Mouse (Mus musculus) left cerebral cortex, adult 2 months (tissue): ENCODE measurements at regions not wholly inside any gene's neighbourhood (a gene's known extent, or its start where the extent isn't known, plus 50 kb on each side); places are given as distances from the start of the nearest gene placed in this dataset.

Source experiments
- DNase-seq, 2 experiments: peaks; one replicate each; pipeline ENCODE4 v3.0.0; 2021 to 2022; ENCODE audit warnings: low spot score in 2 of 2, mixed read lengths in 1 of 2; ENCODE audit errors: extremely low spot score in 1 of 2
- H3K27ac ChIP-seq: fragments of 200-600 bp; 2 replicates; pipeline ENCODE4 v1.8.1; 2022
- H3K4me3 ChIP-seq: fragments of 200-600 bp; 2 replicates; pipeline ENCODE4 v1.8.1; 2022
- CTCF ChIP-seq: fragments of 200-600 bp; IDR thresholded peaks from 2 replicates; pipeline ENCODE4 v1.8.1; 2022; ENCODE audit warnings: antibody characterized with exemption, mild to moderate bottlenecking, moderate library complexity
- intact Hi-C: fragments of 180-260 bp; cut with DNase I; formaldehyde crosslinking; loops from one replicate; pipeline ENCODE4 v1.15.1; 2025

DNA sequence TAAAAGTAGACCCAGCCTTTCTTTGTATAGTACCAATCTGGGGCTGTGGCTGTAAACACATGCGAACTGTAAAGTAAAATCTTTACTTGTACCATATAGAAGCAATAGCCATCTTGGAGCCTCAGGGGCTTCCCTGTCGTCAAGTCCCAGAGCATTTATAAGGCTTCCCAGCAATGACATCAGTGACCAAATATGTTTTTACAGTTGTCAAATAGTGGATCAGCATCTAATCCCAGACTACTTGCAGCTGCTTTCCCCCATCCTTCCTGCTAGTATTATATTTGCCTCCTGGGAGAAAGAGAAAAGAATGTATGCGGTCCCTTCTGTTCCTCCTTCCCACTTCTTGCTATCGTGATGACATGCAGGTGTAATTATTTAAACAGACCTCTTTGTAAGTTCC is 531.5 kb upstream of the Zic4 start:
- Histone ChIP-seq H3K4me3 (no peak overlapping the region), H3K27ac (no peak overlapping the region)
- TF ChIP-seq CTCF: no peak
- DNase-seq: no peak
- intact Hi-C loops: no loop called here

DNA sequence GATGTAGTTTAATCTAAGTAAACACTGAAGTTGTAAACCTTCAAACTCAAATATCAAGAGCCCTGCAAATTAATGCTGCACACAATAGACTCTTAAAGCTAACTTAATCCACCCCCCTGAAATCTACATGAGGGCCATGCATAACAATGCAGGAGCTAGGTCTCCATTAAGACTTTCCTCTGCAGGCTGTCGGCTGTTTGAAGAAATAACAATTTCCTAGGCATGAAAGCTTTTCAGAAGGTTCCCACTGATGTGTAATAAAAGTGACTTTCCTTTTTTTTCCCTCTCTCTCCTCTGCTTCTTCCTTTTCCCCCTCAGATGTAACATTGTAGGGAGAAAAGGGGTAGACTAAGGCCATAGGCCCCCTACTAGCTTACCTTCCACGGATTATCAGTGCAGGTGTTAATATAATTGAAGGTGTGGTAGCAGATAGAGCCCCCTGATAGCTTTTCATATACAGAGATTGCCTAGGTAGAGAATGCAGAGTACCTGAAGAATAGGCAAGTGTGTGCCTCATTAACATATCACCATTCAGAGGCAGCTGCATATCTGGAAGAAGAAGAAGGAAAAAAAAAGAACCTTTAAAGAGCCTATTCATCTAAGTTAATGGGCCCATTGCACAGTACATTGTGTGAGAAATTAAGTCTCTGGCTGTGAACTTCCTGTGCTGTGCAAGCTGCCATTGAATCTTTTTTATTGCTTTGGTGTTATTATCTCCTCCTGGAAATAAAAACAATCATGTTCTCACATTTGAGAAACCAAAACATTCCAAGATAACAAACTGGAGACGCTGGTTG is 528.3 kb upstream of the Zic4 start:
- no peak overlapping the region for H3K27ac ChIP-seq
- intact Hi-C loops: no loop called here
- no peak for DNase-seq
- no peak for TF ChIP-seq CTCF
- no peak overlapping the region for H3K4me3 ChIP-seq

GRCm38 (mm10) chr9:90838184-90838926 is 523.9 kb upstream of the Zic4 start:
- no peak for DNase-seq
- intact Hi-C loops: no loop called here
- H3K27ac ChIP-seq: no peak overlapping the region
- no peak overlapping the region for H3K4me3 ChIP-seq
- no peak for TF ChIP-seq CTCF

DNA sequence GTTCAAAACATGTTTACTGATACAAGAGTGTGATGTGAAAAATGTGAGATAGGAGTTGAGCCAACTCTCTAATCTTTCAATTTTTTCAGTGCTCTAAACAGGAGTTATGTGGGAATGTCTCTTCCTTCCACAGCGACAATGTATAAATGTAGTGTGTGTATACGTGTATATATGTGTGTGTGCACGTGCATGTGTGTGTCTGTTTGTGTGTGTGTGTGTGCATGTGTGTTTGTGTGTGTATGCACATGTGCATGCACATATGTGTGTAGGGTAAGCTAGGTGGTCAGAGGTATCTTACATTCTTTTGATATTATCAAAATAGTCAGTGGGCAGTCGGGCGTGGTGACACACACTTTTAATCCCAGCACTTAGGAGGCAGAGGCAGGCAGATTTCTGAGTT is 511.2 kb upstream of the Zic4 start:
- Histone ChIP-seq H3K4me3 (no peak overlapping the region), H3K27ac (no peak overlapping the region)
- intact Hi-C loops: no loop called here
- no peak for DNase-seq
- TF ChIP-seq CTCF: no peak

DNA sequence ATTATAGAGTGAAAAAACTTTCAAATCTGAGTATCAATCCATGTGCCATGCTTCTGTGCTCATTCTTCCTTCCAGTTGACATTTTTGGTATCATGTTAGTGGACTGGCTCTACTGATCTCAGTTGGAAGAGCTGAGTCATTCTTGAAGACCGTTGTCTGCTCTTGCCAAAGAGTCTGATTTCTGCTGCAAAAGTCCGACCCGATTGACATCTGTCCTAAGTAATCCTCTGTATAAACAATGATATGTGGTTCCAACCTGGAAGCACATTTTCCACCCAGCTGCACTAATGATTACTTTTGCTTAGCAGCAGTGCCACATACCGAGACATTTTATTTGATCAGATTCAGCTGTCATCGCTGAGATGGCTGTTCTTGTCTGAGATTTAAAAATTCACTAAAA is 490.6 kb upstream of the Zic4 start:
- TF ChIP-seq CTCF: no peak
- H3K4me3 ChIP-seq: no peak overlapping the region
- intact Hi-C loops: no loop called here
- DNase-seq: no peak
- H3K27ac ChIP-seq: no peak overlapping the region

DNA sequence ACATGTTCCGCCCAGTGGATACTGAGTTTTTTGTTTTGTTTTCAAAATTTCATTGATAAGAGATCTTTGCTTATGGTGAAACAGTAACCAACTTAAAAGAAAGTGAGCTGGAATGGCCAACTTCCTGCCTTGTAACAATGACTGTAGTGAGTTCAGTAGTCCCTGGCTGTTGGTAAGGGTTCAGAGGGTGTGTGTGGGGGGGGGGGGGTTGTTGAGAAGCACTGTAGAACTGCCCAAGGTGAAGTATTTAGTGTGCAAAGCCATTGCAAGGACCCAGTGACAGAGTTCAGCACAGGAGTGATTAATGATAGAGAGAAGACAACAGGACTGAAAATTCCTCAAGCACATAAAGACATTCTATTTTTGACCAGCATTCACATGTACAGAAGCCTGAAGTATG is 477.7 kb upstream of the Zic4 start:
- Histone ChIP-seq H3K4me3 (no peak overlapping the region), H3K27ac (no peak overlapping the region)
- no peak for DNase-seq
- intact Hi-C loops: no loop called here
- TF ChIP-seq CTCF: no peak

DNA sequence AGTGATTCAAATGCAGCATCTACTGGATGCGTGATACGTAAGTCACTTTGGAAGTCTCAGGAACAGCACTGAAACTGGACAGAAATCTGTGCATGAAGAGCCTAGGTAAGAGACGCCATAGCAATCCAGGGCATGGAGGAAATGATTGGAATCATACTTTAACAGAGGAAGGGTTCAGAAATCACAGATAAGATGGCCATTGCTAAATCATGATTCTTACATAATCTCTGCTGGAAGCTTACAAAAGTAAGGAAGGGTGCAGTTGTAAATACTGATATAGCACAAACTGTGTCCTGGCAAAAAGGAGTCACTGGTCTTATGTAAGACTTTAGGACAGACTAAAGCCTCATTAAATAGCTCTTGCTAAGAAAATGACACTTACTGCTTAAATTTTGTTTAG is 474.8 kb upstream of the Zic4 start:
- intact Hi-C loops: no loop called here
- no peak for DNase-seq
- Histone ChIP-seq H3K4me3 (no peak overlapping the region), H3K27ac (no peak overlapping the region)
- no peak for TF ChIP-seq CTCF

DNA sequence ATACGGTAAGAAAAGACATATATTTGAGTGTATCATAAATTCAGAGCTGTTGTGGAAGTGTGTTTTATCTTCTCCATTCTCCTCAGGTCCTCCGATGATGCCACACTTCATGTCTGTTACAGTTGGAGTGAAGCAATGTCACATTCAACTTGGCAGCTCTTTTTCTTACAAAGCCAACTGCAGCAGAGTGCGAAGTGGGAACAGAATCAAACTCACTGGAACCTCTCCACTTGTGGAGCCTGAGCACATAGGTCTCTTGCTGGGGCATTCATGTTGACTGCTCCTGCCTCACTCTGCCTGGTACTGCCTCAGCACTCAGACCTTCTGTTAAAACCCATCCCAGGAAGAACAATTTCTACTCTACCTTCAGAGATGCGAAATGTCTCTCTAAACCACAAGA is 471.4 kb upstream of the Zic4 start:
- Histone ChIP-seq H3K27ac (no peak overlapping the region), H3K4me3 (no peak overlapping the region)
- no peak for TF ChIP-seq CTCF
- intact Hi-C loops: no loop called here
- no peak for DNase-seq

DNA sequence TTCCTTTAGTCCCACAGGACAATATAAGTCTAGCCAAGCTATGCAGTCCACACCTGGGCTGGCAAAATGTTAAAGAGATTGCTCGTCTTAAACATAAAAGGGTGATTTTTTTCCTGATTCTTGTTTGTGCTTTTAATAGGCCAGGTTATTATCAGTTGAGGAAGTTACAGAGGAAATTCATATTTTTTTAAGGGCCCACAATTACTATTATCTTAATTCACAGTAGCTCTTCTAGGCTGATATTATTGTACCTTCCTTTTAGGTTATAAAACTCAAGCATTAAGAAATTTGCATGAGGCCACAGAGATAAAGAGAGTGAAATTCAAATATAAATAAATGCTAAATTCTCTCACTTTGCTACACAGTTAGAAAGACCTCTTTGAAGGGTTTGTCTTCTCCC is 469.4 kb upstream of the Zic4 start:
- Histone ChIP-seq H3K4me3 (no peak overlapping the region), H3K27ac (no peak overlapping the region)
- no peak for TF ChIP-seq CTCF
- intact Hi-C loops: no loop called here
- DNase-seq: no peak

DNA sequence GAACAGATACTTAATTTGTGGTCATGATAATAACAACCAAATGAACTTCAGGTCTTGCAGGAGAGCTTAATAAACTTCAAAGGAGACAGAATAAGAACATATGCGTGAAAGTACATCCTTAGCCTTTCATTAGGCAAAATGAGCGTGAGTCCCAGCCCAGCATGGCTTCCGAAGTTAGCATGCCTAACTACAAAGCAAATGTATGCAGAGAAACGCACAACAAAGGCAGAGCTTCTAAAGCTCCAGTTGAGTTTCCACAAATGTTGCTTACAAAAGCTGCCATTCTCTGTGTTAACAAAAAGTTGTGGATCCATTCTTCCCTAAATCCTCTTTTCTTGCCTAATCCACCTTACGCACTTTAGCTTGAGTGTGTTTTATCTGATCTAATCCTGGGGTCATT is 458.7 kb upstream of the Zic4 start:
- TF ChIP-seq CTCF: no peak

GRCm38 (mm10) chr9:90906106-90906505 is 456.1 kb upstream of the Zic4 start:
- H3K4me3 ChIP-seq: no peak overlapping the region
- intact Hi-C loops: no loop called here
- DNase-seq: no peak
- no peak overlapping the region for H3K27ac ChIP-seq
- TF ChIP-seq CTCF: no peak

More for the DNA sequence above, 458.7 kb upstream of the Zic4 start:
- intact Hi-C loops: no loop called here
- Histone ChIP-seq H3K4me3 (no peak overlapping the region), H3K27ac (no peak overlapping the region)
- no peak for DNase-seq

DNA sequence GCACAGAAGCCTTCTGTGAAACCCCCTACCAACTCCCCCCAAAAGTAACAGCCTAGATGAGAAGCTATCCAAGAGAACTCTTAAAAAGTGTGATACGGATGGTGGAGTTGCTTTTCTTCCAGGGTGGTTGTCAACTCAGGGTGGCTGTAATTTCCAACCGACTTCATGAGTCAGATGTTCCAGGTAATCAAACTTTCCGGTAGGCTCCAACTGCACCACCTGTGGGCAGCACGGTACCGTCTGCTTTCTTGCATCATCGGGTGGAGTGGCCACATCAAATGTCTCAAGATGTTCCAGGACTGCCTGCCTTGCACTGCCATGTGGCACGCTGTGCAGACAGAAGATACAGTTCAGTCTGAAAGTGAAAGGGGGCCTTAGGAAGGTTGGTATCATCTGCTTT is 455.5 kb upstream of the Zic4 start:
- Histone ChIP-seq H3K27ac (no peak overlapping the region), H3K4me3 (no peak overlapping the region)
- intact Hi-C loops: no loop called here
- no peak for DNase-seq
- no peak for TF ChIP-seq CTCF

DNA sequence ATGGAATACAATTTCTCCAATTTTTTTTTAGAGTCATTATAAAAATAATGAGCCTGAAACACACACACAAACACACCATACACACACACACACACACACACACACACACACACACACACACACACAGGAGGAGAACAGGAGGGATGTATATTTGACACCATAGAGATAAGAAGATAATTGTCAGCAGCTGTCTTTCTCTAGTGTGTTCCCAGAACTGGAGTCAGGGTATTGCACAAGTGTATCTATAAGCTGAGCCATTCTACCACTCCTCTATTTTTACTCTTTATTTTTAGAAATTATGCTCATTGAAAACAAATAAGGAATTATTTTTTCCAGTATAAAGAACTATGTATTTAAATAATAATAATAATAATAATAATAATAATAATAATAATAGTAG is 407.6 kb upstream of the Zic4 start:
- Histone ChIP-seq H3K4me3 (no peak overlapping the region), H3K27ac (no peak overlapping the region)
- intact Hi-C loops: no loop called here
- no peak for DNase-seq
- TF ChIP-seq CTCF: no peak
